Mouse (Mus musculus) granulocyte monocyte progenitor cell, adult 5-6 weeks (primary cell): ENCODE measurements around the gene Ginm1. TPM values are rescaled to one million over a fixed set of nuclear protein-coding genes. Genes with fewer than 3 reads are reported as not detected.

Experiments used
- ATAC-seq: replicated peaks from 2 replicates; pipeline ENCODE4 v1.8.0; 2016; ENCODE audit warnings: mild to moderate bottlenecking, moderate TSS enrichment, inconsistent platforms; ENCODE audit not compliant: poor library complexity, severe bottlenecking
- total RNA-seq, 2 experiments: library from RNA; stranded (forward) in 1 of 2; stranded (reverse) in 1 of 2; fragments of 200-712, 200-1000 nt in 1 of 2; fragments of >200 nt in 1 of 2; fragmentation: Nextera tagmentation in 1 of 2; gene quantifications; 2 replicates each; pipeline ENCODE4 v1.2.3; 2014 to 2017

The Ginm1 gene
- total RNA-seq (2014; fragmentation: Nextera tagmentation) (30.5 and 32.2 TPM in 2 replicates), total RNA-seq (2017) (40.5 and 57.9 TPM in 2 replicates)

GRCm38 (mm10) chr10:7792751-7793385 is at the start of gene Ginm1, which contains the start of gene Ppil4:
Gene Ginm1 (minus strand): TSS chr10:7792824.
Gene Ppil4 (plus strand): TSS chr10:7792891.
- ATAC-seq: peak; percentile 99

GRCm38 (mm10) chr10:7841571-7842080 is 49.0 kb upstream of the Ginm1 start:
- peak; percentile 93 for ATAC-seq

GRCm38 (mm10) chr10:7840785-7841184 is 48.2 kb upstream of the Ginm1 start:
- no peak for ATAC-seq

- ATAC-seq: no peak
Observed at GRCm38 (mm10) chr10:7840353-7840733, 47.7 kb upstream of the Ginm1 start.

GRCm38 (mm10) chr10:7839551-7840352 is 47.1 kb upstream of the Ginm1 start:
- ATAC-seq: no peak

- ATAC-seq: no peak
Observed at GRCm38 (mm10) chr10:7838874-7839421, 46.3 kb upstream of the Ginm1 start.

- no peak for ATAC-seq
Observed at GRCm38 (mm10) chr10:7838036-7838435, 45.4 kb upstream of the Ginm1 start.

GRCm38 (mm10) chr10:7837446-7837845 is 44.8 kb upstream of the Ginm1 start:
- ATAC-seq: no peak

- ATAC-seq: no peak
Observed at GRCm38 (mm10) chr10:7836902-7837301, 44.3 kb upstream of the Ginm1 start.

GRCm38 (mm10) chr10:7834671-7835225 is 42.1 kb upstream of the Ginm1 start:
- no peak for ATAC-seq

GRCm38 (mm10) chr10:7833377-7834165 is 40.9 kb upstream of the Ginm1 start:
- ATAC-seq: peak; percentile 55

GRCm38 (mm10) chr10:7832171-7832676 is 39.6 kb upstream of the Ginm1 start, which contains the start of gene Zc3h12d:
Gene Zc3h12d (plus strand): TSS chr10:7832470.
- peak; percentile 40 for ATAC-seq

- ATAC-seq: no peak
Observed at GRCm38 (mm10) chr10:7826106-7826505, 33.5 kb upstream of the Ginm1 start.

GRCm38 (mm10) chr10:7825281-7825665 is 32.6 kb upstream of the Ginm1 start:
- ATAC-seq: peak; percentile 56

- no peak for ATAC-seq
Observed at GRCm38 (mm10) chr10:7824663-7825280, 32.1 kb upstream of the Ginm1 start.

- ATAC-seq: no peak
Observed at GRCm38 (mm10) chr10:7821981-7822380, 29.4 kb upstream of the Ginm1 start.

- ATAC-seq: no peak
Observed at GRCm38 (mm10) chr10:7820171-7820570, 27.5 kb upstream of the Ginm1 start.

GRCm38 (mm10) chr10:7819603-7820002 is 27.0 kb upstream of the Ginm1 start:
- no peak for ATAC-seq

- ATAC-seq: no peak
Observed at GRCm38 (mm10) chr10:7819156-7819555, 26.5 kb upstream of the Ginm1 start.
